Mouse (Mus musculus) C2C12 (cell line): ENCODE measurements around the gene Eif3l. TPM values are rescaled to one million over a fixed set of nuclear protein-coding genes. Genes with fewer than 3 reads are reported as not detected.

Experiments
- H3K27me3 ChIP-seq: one replicate; pipeline ENCODE4 v1.6.1; 2011; ENCODE audit not compliant: control insufficient read depth, insufficient read depth, insufficient read length
- H3K36me3 ChIP-seq: one replicate; pipeline ENCODE4 v1.6.1; 2011; ENCODE audit not compliant: control insufficient read depth, insufficient read depth
- H3K4me3 ChIP-seq: one replicate; pipeline ENCODE4 v1.5.1; 2011; ENCODE audit warnings: mild to moderate bottlenecking, control low read depth; ENCODE audit not compliant: poor library complexity, insufficient read depth, severe bottlenecking
- H3K79me2 ChIP-seq: one replicate; pipeline ENCODE4 v1.6.1; 2011; ENCODE audit not compliant: control insufficient read depth, insufficient read depth
- H3K79me3 ChIP-seq: one replicate; pipeline ENCODE4 v1.6.1; 2011; ENCODE audit warnings: low read depth, control low read depth
- H3ac ChIP-seq: one replicate; pipeline ENCODE3; 2011; ENCODE audit warnings: low read depth; ENCODE audit not compliant: control insufficient read depth, insufficient read length
- CEBPB ChIP-seq: IDR thresholded peaks from one replicate; pipeline ENCODE4 v1.6.1; 2011; ENCODE audit warnings: low read depth, mild to moderate bottlenecking, control low read depth, moderate library complexity
- CTCF ChIP-seq: IDR thresholded peaks from one replicate; pipeline ENCODE4 v1.5.1; 2011; ENCODE audit not compliant: control insufficient read depth, insufficient read depth, insufficient read length
- FOSL1 ChIP-seq: IDR thresholded peaks from one replicate; pipeline ENCODE4 v1.8.0; 2011; ENCODE audit warnings: mild to moderate bottlenecking, low read length; ENCODE audit not compliant: poor library complexity, insufficient read depth, severe bottlenecking
- MAX ChIP-seq: IDR thresholded peaks from one replicate; pipeline ENCODE4 v1.6.1; 2011; ENCODE audit warnings: mild to moderate bottlenecking, control low read depth
- MYOD1 ChIP-seq: IDR thresholded peaks from one replicate; pipeline ENCODE4 v1.6.1; 2011; ENCODE audit warnings: low read depth; ENCODE audit not compliant: control insufficient read depth, insufficient read length
- MYOG ChIP-seq: IDR thresholded peaks from one replicate; pipeline ENCODE4 v1.6.1; 2011; ENCODE audit not compliant: control insufficient read depth, insufficient read length; ENCODE audit errors: extremely low read depth
- USF1 ChIP-seq: IDR thresholded peaks from one replicate; pipeline ENCODE4 v1.6.1; 2011; ENCODE audit warnings: low read depth, mild to moderate bottlenecking, control low read depth, moderate library complexity
- polyA plus RNA-seq: library from polyadenylated mRNA; unstranded; fragments of >200 nt; fragmentation: generic; extraction: Trizol; gene quantifications from one replicate; pipeline ENCODE4 v1.2.1, GENCODE M21; 2012; ENCODE audit warnings: missing spikeins

Gene Eif3l
- polyA plus RNA-seq, 1 experiment: 369 TPM

- Histone ChIP-seq H3K79me3 (peaks cover 12% of the 10 kb centered on the region), H3K79me2 (peaks cover 30% of the 10 kb centered on the region), H3K36me3 (no peaks in the 10 kb centered on the region), H3K4me3 (peak within 1 kb of the TSS; percentile 75), H3K27me3 (no peaks in the 10 kb centered on the region), H3ac (peak within 1 kb of the TSS; percentile 76)
- TF ChIP-seq FOSL1 (no peak), MAX (peak; percentile 43), USF1 (no peak), CTCF (no peak)
Measured at GRCm38 (mm10) chr15:79108421-79109320, 33.7 kb downstream of the Eif3l start, which contains the start of gene Micall1. Gene Micall1, plus strand, starts transcription at chr15:79108898.

DNA sequence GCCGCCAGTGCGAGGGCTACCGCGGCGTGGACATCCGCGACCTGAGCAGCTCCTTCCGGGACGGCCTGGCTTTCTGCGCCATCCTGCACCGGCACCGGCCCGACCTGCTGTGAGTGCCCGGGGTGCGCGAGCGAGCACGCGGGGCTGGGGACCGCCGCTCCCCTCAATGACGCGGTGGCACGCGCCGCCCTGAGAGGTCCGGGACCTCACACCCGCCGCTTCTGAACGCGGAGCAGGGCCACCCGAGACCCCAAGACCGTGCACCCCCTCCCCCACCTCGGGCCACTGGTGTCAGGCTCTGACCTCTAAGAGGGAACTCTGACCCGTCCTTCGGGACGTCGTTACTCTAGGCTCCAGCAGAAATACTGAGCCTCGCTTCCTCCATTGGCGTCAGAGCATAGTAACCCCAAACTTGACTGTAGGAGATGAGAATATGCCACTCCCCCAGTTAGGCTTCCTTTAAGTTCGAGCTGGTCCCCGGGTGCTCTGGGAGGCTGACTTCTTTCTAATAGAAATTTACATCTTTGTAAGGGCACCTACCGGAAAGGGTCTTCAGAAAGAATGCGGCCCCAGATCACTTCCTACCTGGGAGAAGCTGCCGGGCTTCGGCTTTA, 34.4 kb downstream of the Eif3l start:
- Histone ChIP-seq H3K79me2 (peaks cover 30% of the 10 kb centered on the region), H3K79me3 (peaks cover 12% of the 10 kb centered on the region), H3K36me3 (no peaks in the 10 kb centered on the region), H3K27me3 (no peaks in the 10 kb centered on the region), H3K4me3 (peak overlapping the region; percentile 75), H3ac (peak overlapping the region; percentile 76)
- no peak for TF ChIP-seq MAX
- TF ChIP-seq FOSL1: no peak
- TF ChIP-seq MYOG: no peak
- TF ChIP-seq USF1: no peak
- no peak for TF ChIP-seq MYOD1
- TF ChIP-seq CEBPB: no peak
- no peak for TF ChIP-seq CTCF

DNA sequence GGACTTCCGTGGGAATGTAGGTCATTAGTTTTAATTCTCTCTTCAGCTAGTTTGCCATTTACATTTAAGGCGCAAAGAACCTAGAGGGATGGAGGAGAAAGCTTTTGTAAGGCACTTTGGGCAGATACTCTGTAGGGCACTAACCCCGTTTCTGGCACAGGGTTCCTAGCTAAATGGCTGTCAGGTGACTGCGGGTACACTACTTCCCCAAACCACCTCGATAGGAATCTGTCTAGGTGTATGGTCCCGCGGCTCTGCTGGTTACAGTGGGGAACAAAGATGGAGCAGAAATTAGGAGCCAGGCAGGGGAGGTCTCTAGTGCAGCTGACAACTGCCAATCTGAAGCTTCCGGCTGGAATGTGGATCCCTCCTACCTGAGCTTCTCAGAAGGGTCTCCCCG, 35.1 kb downstream of the Eif3l start:
- H3K36me3 ChIP-seq: peaks cover 4% of the 10 kb centered on the region
- H3K4me3 ChIP-seq: peak overlapping the region; percentile 75
- peaks cover 30% of the 10 kb centered on the region for H3K79me2 ChIP-seq
- TF ChIP-seq USF1 (no peak), CTCF (no peak), CEBPB (no peak), MYOG (no peak), MAX (no peak), FOSL1 (no peak), MYOD1 (no peak)
- peak overlapping the region; percentile 76 for H3ac ChIP-seq
- peaks cover 12% of the 10 kb centered on the region for H3K79me3 ChIP-seq
- no peaks in the 10 kb centered on the region for H3K27me3 ChIP-seq

GRCm38 (mm10) chr15:79110528-79110927, 35.5 kb downstream of the Eif3l start:
- Histone ChIP-seq H3K36me3 (peaks cover 9% of the 10 kb centered on the region), H3K79me2 (peaks cover 30% of the 10 kb centered on the region), H3K4me3 (peak overlapping the region; percentile 75), H3ac (no peak overlapping the region), H3K27me3 (no peaks in the 10 kb centered on the region), H3K79me3 (peaks cover 12% of the 10 kb centered on the region)
- no peak for TF ChIP-seq FOSL1
- TF ChIP-seq CEBPB: no peak
- no peak for TF ChIP-seq MYOG
- TF ChIP-seq CTCF: no peak
- TF ChIP-seq MYOD1: no peak
- no peak for TF ChIP-seq USF1
- TF ChIP-seq MAX: no peak

DNA sequence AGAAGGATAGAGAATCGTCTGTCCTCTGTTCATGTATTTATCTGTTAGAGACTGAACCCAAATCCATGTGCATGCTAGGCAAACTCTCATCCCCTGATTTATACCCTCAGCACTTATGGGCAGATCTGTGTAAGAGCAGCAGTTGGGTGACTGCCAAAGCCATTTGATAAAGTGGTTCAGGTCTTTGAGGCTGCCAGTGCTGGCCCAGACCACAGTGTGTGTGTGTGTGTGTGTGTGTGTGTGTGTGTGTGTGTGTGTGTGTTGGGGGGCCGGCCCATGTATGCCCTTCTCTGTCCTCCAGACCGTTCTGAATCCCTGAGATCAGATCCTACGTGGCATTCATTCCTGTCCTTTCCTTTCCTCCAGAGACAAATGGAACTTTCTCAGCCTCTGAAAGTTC, 36.8 kb downstream of the Eif3l start:
- peaks cover 30% of the 10 kb centered on the region for H3K79me2 ChIP-seq
- peaks cover 18% of the 10 kb centered on the region for H3K36me3 ChIP-seq
- no peak overlapping the region for H3K4me3 ChIP-seq
- H3K27me3 ChIP-seq: no peaks in the 10 kb centered on the region
- peaks cover 12% of the 10 kb centered on the region for H3K79me3 ChIP-seq
- no peak overlapping the region for H3ac ChIP-seq
- TF ChIP-seq MYOD1 (no peak), FOSL1 (no peak), MAX (no peak), MYOG (no peak), CEBPB (no peak), CTCF (no peak), USF1 (no peak)
